Mouse (Mus musculus) CD4-positive, CD25-positive, alpha-beta regulatory T cell (primary cell): ENCODE measurements around the gene Clk1. TPM values are rescaled to one million over a fixed set of nuclear protein-coding genes. Genes with fewer than 3 reads are reported as not detected.

Source experiments
- polyA plus RNA-seq: library from polyadenylated mRNA; unstranded; fragments of 100-300 nt; shearing (Covaris generic); gene quantifications from one replicate; pipeline ENCODE4 v1.2.1, GENCODE M21; 2017

The Clk1 gene
- polyA plus RNA-seq, result 391 TPM

GRCm38 (mm10) chr1:58423371-58424248, at the start of gene Clk1:
Clk1 (minus strand) TSS chr1:58424066.

GRCm38 (mm10) chr1:58445143-58445722, 21.4 kb upstream of the Clk1 start, which contains the start of the genes Nif3l1 and Ppil3:
Nif3l1 (plus strand) TSS chr1:58445151.
Ppil3 (minus strand) TSS chr1:58445486.

GRCm38 (mm10) chr1:58392652-58393283, 31.1 kb downstream of the Clk1 start, which contains the start of gene Bzw1:
Bzw1 (plus strand) TSS chr1:58392898.

Other genes with a start within 250 kb of the Clk1 start
- 0.10 TPM for gene Aox4, start 213.7 kb downstream of the Clk1 start, polyA plus RNA-seq
- 0.07 TPM for gene Aox2, start 145.7 kb downstream of the Clk1 start, polyA plus RNA-seq
- 330 TPM for gene Bzw1, start 31.2 kb downstream of the Clk1 start, polyA plus RNA-seq
- 27.2 TPM for gene Nif3l1, start 21.1 kb upstream of the Clk1 start, polyA plus RNA-seq
- gene Ppil3, start 21.4 kb upstream of the Clk1 start, polyA plus RNA-seq, result 61.3 TPM
- gene Orc2, start 81.0 kb upstream of the Clk1 start, polyA plus RNA-seq, result 26.8 TPM
- gene Fam126b, start 162.3 kb upstream of the Clk1 start, polyA plus RNA-seq, result 13.2 TPM
- 130 TPM for gene Ndufb3, start 162.3 kb upstream of the Clk1 start, polyA plus RNA-seq